Comparison of ENCODE assay signal across 13 mouse cellular contexts in genomic region chr6:109855806-109856205, GRCm38 (mm10).
DNase-seq lines count a peak whose midpoint lies in the region.
"Had no signal": no experiment of that assay in that cellular context is flagged by ENCODE, and none has a peak within 500 bp of the region (broad histone marks: within the 10 kb centered on the region; RNA-seq: fewer than 3 reads in every experiment).

No protein-coding gene starts in this region.

- DNase-seq in embryo, embryonic 10 days (ENCODE audit: low spot score), result peak; percentile 4
- DNase-seq in embryo, embryonic 9.5 days (ENCODE audit: extremely low spot score), result no peak
- DNase-seq in layer of hippocampus, postnatal 14 days (ENCODE audit: low spot score in 2 of 2), result peak; percentile 3 to 49
- no peak for DNase-seq in layer of hippocampus, postnatal 10 days (ENCODE audit: low spot score in 2 of 2)
- peak; percentile 3 for DNase-seq in embryo, embryonic 11 days
- peak; percentile 0 for DNase-seq in skeletal muscle tissue, adult 2 months (ENCODE audit: low read depth, low spot score)
- DNase-seq in thymus, adult 18-20 months, result no peak
- DNase-seq in T-cell, adult 2 months (ENCODE audit: low spot score), result no peak
- DNase-seq: adrenal gland, postnatal 25 days; cerebellum, adult 2 months; kidney, adult 2 months; kidney, postnatal 10 days; left cerebral cortex, postnatal 4 days had no signal

Comparison
In these comparisons a context has a peak if more than half of its experiments do, and no peak if none do; other contexts are left out.
1. DNase-seq: peak in embryo, embryonic 10 days (single experiment), layer of hippocampus, postnatal 14 days (2 of 2), embryo, embryonic 11 days (single experiment) and skeletal muscle tissue, adult 2 months (single experiment); none in embryo, embryonic 9.5 days (single experiment), layer of hippocampus, postnatal 10 days (0 of 2), thymus, adult 18-20 months (0 of 2) and T-cell, adult 2 months (single experiment).